Mouse (Mus musculus) lung, adult 2 months (tissue): ENCODE data around the gene Ltb.

Source experiments
- CTCF ChIP-seq: fragments of 200-500 bp; IDR thresholded peaks from 2 replicates; pipeline ENCODE4 v1.5.1; 2011; ENCODE audit warnings: mild to moderate bottlenecking, low read length, control low read depth; ENCODE audit not compliant: insufficient read depth
- POLR2A ChIP-seq: fragments of 200-500 bp; IDR thresholded peaks from 2 replicates; pipeline ENCODE4 v1.6.1; 2011; ENCODE audit warnings: low read depth, mild to moderate bottlenecking, control low read depth, low read length, borderline replicate concordance; ENCODE audit errors: extremely low read depth

DNA sequence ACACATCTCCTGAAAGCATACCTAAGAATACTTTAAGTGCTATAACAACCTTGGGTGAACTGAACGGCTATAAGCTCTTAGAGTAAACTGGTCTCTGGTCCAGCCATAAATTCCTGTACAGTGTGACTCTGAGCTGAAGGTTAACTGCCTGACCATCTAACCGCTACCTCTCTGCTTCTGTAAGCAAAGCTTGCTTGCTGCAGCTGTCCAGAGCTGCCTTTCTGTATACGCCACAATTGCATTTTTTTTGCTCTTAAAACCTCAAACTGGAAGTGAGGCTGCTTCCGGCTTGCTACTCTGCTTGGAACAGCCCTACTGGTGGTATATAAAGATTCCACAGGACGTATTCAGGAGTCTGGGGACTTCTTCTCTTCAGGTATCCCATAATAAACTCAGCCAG lies 38.4 kb downstream of the Ltb start:
- TF ChIP-seq CTCF (no peak), POLR2A (no peak)
